Mouse (Mus musculus) brain, embryonic 14.5 days (tissue): ENCODE data around the gene Fars2.

Experiments
- CTCF ChIP-seq: fragments of 200-500 bp; IDR thresholded peaks from 2 replicates; pipeline ENCODE4 v1.5.1; 2012; ENCODE audit warnings: inconsistent platforms, mild to moderate bottlenecking, moderate library complexity, borderline replicate concordance; ENCODE audit not compliant: insufficient read depth, insufficient read length; ENCODE audit errors: extremely low read depth
- POLR2A ChIP-seq: fragments of 200-500 bp; IDR thresholded peaks from 2 replicates; pipeline ENCODE4 v1.6.1; 2012; ENCODE audit warnings: mild to moderate bottlenecking, inconsistent platforms, borderline replicate concordance; ENCODE audit not compliant: poor library complexity, insufficient read depth, insufficient read length, severe bottlenecking; ENCODE audit errors: extremely low read depth

- TF ChIP-seq POLR2A (no peak), CTCF (no peak)
Measured at GRCm38 (mm10) chr13:36554743-36555142, 437.5 kb downstream of the Fars2 start.
